Mouse (Mus musculus) heart, postnatal 4 days (tissue): ENCODE measurements around the gene Zfp248. TPM values are rescaled to one million over a fixed set of nuclear protein-coding genes. Genes with fewer than 3 reads are reported as not detected.

Experiments used
- DNase-seq: peaks from one replicate; pipeline ENCODE4 v3.0.0; 2021
- total RNA-seq, 2 experiments: library from RNA; stranded (reverse); gene quantifications; 2 replicates each; pipeline ENCODE4 v1.2.3; 2021

The Zfp248 gene
- total RNA-seq, result 1 to 10 TPM; 3.7 TPM

DNA sequence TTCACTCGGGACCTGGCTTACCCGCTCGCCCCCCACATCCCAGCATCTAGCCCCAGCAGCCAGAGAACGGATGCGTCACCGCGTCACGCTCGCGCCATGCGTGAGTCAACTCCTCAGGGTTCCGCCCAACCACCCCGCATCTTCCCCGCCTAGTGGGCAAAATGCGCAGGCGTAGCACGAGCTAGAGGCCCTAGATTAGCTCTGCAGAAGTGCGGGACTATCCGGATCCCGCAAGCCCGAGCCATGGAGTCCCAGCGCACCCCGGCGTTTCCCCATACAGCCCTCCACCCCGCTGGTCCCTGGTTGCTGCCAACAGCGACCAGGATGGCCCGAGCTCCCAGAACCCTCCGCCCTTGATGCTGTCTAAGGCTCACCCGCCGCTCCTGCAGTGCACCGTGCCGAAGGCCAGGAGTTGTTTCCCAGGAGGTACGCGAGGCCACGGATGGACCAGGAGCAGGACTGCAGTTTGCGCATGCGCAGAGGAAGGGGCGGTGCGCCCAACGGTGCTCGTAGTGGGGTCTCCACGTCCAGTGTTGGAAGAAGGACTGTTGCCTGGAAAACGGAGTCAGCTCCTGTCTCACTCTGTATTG is at the start of gene Zfp248:
Gene Zfp248 (minus strand): TSS at position 487 of the 590 bp plus-strand sequence.
- peak; percentile 90 for DNase-seq

- DNase-seq, result no peak
Observed at GRCm38 (mm10) chr6:118499010-118499409, 43.7 kb upstream of the Zfp248 start.

- no peak for DNase-seq
Observed at GRCm38 (mm10) chr6:118482125-118482524, 26.8 kb upstream of the Zfp248 start.

DNA sequence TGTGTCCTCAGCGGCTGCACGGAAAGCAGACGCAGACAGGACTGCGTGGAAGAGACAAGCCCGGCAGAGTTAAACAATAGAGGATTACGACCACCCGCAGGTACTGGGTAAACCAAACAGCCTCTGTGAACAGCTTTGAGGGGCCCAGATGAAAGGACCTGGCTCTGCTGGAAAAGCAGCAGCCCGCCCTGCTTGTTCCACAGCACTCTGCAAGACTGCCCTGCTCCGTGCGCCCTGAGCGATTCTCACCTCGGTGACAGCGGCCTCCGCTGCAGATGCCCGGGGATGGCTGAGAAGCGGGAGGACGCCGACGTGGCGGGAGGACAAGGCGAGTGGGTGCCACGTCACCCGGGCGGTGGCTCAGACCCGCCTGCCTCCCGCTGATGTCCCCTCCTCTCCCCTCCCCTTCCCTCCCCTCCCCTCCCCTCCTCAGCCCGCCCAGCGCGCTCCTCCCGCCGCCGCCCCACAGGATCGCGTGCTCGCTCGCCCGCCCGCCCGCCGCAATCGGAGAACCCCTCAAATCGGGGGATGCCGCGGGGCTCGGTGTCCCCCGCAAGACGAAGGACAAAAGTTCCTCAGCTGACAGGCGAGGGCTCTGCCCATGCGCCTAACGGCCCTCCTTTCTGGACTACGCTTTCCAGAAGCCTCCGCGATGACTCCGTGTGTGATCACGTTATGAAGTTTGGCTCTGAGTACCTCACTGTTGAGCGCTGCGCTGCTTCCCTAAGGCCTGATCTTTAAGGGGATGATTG is 23.8 kb upstream of the Zfp248 start, which contains the start of gene Zfp9:
Gene Zfp9 (minus strand): TSS at position 364 of the 752 bp plus-strand sequence.
- peak; percentile 83 for DNase-seq

- DNase-seq, result no peak
Observed at GRCm38 (mm10) chr6:118477875-118478785, 22.8 kb upstream of the Zfp248 start.

DNA sequence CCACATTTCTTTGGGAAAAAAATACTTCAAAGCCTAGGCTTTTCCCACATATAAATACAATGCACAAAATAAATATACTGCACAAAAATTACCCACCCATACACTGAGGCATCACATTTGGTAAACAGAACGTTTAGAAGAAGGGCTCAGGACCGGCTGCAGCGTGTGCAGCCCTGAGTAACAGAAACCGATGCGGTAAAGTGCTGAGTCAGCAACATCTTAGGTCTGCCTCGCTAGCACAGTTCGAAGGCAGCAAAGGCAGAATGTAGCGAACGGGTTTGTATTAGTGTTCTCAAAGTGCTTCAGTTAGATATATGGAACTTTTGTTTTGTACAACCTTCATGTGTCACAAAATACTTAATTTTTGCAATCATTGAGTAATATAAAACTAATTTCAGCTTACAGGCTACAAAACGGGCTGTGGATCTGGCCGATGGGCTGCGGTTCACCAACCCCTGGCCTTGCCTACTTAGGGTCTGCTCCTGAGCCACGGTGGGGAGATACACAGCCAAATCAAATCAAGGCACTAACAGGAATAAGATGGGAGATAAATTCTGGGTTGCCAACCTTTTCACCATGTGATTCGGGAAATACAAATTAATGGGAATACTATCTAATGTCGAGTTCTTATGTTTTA is 6.9 kb upstream of the Zfp248 start:
- DNase-seq, result no peak

- no peak for DNase-seq
Observed at GRCm38 (mm10) chr6:118457726-118458125, 2.4 kb upstream of the Zfp248 start.

DNA sequence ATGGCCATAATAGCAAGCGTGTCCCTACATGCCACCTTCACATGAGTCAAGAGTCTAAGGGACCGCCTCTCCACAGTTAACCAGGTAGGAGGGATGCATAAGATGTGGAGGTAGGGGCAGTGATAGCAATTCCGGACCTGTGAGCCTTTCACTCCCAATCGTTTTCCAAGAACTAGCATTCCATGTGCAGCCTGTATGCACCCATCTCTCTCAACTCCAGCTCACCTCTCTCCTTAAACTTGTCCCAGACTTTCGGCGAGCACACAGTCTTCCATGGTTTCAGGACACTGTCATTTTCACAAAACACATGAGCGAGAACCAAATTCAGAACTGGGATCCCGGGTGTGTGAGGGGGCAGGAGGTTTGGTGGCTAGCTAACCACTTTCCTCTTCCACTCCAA is 876 bp downstream of the Zfp248 start:
- peak; percentile 9 for DNase-seq

- DNase-seq, result no peak
Observed at GRCm38 (mm10) chr6:118431502-118431901, 23.8 kb downstream of the Zfp248 start.

DNA sequence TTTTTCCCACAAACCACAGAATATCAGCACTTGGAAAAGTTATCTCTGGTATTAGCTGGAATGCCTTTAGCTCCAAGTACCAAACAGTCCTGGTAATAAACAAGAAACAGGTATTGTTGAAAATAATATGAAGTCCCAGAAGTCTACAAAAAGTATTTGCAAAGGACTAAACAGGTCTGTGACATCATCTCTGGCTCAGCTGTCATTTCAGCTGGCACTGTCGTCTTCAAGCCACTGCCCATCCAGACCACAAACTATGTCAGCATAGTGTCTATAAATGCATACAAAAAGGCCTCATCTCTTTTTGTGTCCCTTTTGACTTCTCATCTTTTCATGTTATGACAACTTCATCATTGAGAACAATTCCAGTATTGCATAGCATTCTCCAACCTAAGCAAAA is 28.7 kb downstream of the Zfp248 start:
- DNase-seq, result no peak

DNA sequence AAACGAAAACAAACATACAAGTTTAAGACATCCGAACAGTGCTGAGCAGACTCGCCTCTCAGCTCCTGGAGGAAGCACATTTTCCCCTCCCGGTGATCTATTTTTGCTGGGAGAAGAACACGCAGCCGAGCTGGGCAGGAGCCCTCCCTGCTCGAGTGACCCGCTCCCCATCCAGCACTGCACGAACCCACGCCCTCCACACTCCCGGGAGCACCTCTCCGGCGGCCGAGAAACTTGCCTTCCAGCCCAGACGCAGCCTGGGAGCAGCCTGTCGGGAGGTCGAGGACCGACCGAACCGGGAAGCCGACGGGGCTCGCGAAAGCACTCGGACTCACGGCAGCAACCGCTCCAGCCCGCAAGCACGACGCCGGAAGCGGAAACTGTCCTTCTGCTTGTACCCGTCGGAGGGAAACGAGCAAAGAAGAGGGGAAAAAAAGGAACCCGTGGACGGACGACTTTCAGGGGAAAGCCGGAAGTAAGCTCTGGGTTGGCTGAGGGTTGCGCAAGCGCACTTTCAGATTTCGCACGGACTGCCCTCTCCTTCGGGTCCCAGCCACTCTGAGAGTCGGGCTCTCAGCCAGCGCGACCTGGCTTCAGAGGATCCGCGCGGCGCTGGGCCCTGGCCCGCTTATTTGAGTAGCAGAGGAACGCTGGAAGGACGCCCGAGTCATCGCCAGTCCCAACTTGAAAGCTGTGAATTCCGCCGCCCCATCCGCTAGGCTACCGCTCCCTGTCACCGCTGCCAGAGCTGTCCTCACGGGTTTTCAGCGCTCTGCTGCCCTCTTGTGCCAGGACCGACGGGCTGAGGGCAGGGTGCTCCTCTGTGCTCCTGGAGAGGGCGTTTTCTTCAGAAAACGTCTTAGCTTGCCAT is 36.0 kb downstream of the Zfp248 start, which contains the start of gene Bms1:
Gene Bms1 (minus strand): TSS at position 425 of the 871 bp plus-strand sequence.
- DNase-seq, result peak; percentile 97

DNA sequence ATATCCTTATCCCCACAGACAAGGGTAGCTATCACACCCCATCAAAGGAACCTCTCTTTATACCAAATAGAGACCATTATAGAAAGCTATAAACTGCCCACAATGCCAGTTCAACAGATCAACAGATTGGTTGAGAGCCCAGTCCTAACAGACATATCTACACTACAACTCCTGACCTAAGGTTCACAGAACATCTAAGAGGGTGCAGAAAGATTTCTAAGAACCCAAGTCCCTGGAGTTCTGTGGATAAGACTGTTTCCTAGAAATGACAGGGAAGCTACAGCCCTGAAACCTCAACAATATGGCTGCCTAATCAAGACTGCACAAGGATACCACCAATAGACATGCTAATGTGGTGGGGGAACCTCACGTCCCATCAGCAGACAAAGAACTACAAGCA is 44.9 kb downstream of the Zfp248 start:
- no peak for DNase-seq

- DNase-seq, result no peak
Observed at GRCm38 (mm10) chr6:118408510-118408909, 46.8 kb downstream of the Zfp248 start.

GRCm38 (mm10) chr6:118406421-118406820 is 48.9 kb downstream of the Zfp248 start:
- DNase-seq, result no peak

DNA sequence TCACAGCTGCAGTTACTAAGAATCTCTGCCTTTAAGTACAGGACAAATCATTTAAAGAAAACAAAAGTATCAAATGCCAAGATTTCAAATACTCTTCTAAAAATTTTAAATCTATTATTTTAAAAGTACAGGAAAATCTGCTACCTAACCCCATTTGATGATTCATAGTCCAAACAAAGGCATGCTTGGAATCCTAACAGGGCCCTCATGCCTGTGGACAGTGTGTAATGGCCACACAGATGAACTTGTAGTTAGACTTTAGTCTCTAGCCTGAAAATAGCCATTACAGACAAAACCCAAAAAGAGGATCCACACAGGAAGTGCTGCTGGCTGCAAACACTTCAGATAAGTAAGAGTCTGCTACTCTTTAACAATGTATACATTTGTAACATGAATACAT is 64.6 kb downstream of the Zfp248 start:
- DNase-seq, result no peak

GRCm38 (mm10) chr6:118385962-118386361 is 69.4 kb downstream of the Zfp248 start:
- DNase-seq, result no peak

- no peak for DNase-seq
Observed at GRCm38 (mm10) chr6:118381234-118381633, 74.1 kb downstream of the Zfp248 start.

- DNase-seq, result no peak
Observed at GRCm38 (mm10) chr6:118380630-118381029, 74.7 kb downstream of the Zfp248 start.

- DNase-seq, result peak; percentile 86
Observed at GRCm38 (mm10) chr6:118379451-118380167, 75.7 kb downstream of the Zfp248 start.

DNA sequence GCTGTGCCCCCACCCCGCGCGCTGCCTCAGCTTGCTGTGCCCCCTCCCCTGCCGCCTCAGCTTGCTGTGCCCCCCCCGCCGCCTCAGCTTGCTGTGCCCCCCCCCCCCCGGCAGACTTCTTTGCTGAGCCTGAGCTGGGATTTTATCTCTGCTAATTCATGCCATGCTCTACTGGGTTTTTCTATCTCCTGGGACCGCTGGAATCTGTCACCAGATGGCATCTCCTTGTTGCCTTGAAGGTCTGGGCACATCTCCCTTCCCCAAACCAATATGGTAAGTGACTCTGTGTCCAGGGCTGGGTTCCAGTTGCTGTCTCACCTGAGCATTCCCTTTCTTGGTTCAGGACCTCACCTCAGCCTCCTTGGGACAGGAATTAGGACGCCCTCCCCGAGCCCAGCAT is 77.7 kb downstream of the Zfp248 start:
- DNase-seq, result no peak
